Mouse (Mus musculus) liver, postnatal 0 days (tissue): ENCODE measurements around the gene Cfap70.

Experiments
- CTCF ChIP-seq: sonication (generic); IDR thresholded peaks from 2 replicates; pipeline ENCODE4 v1.5.1; 2016; ENCODE audit warnings: antibody characterized with exemption, low read depth
- EP300 ChIP-seq: IDR thresholded peaks from 2 replicates; pipeline ENCODE4 v1.6.1; 2016; ENCODE audit warnings: antibody characterized with exemption, low read depth, mild to moderate bottlenecking

DNA sequence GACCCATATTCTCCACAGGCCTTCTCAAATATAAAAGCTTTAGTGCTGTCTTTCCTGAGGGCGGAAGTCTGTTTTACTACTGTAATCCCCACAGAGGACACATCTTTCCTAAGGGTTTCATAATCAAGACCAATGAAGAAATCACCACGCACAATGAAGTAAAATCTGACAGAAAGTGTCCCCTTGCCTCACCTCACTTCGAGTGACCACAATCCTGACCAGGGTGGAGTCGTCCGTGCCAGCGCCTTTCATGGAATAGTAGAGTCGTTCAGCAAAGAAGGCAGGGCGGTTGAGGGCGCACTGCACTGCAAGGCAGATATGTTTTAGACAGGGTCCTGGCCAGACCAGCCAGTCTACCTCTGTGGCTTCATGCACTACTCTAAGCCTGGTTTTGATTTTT lies 6.4 kb upstream of the Cfap70 start:
- TF ChIP-seq CTCF (no peak), EP300 (no peak)
